Mouse (Mus musculus) natural killer cell, adult 2 months (primary cell): ENCODE data around the gene Dclre1a.
A peak's percentile ranks its signal among the peaks of the same experiment; 100 is the strongest.

Source experiments
- DNase-seq, 2 experiments: peaks; one replicate each; pipeline ENCODE4 v3.0.0; 2022; ENCODE audit warnings: low spot score in 2 of 2

Dclre1a gene

GRCm38 (mm10) chr19:56547456-56548229, at the start of gene Dclre1a:
Gene Dclre1a, minus strand, starts transcription at chr19:56548222.
- DNase-seq: peak; percentile 65 to 76

- DNase-seq: no peak
These were observed 44.5 kb upstream of the Dclre1a start for GRCm38 (mm10) chr19:56592472-56592871.

GRCm38 (mm10) chr19:56590250-56590649, 42.2 kb upstream of the Dclre1a start:
- no peak for DNase-seq

- no peak for DNase-seq
These were observed 41.4 kb upstream of the Dclre1a start for GRCm38 (mm10) chr19:56589455-56589854.

GRCm38 (mm10) chr19:56589008-56589407, 41.0 kb upstream of the Dclre1a start:
- no peak for DNase-seq

GRCm38 (mm10) chr19:56588205-56588626, 40.2 kb upstream of the Dclre1a start:
- DNase-seq: peak in 1 of 2 experiments; percentile 10

- DNase-seq: no peak
These were observed 38.3 kb upstream of the Dclre1a start for GRCm38 (mm10) chr19:56586320-56586719.

- no peak for DNase-seq
These were observed 36.3 kb upstream of the Dclre1a start for GRCm38 (mm10) chr19:56584288-56584687.

GRCm38 (mm10) chr19:56583785-56584184, 35.8 kb upstream of the Dclre1a start:
- DNase-seq: no peak

- peak; percentile 25 to 57 for DNase-seq
These were observed 34.0 kb upstream of the Dclre1a start for GRCm38 (mm10) chr19:56581981-56582380.

GRCm38 (mm10) chr19:56577801-56578200, 29.8 kb upstream of the Dclre1a start:
- no peak for DNase-seq

GRCm38 (mm10) chr19:56573184-56573583, 25.2 kb upstream of the Dclre1a start:
- DNase-seq: no peak

- no peak for DNase-seq
These were observed 23.9 kb upstream of the Dclre1a start for GRCm38 (mm10) chr19:56571913-56572312.

GRCm38 (mm10) chr19:56571234-56571633, 23.2 kb upstream of the Dclre1a start:
- no peak for DNase-seq

- DNase-seq: no peak
These were observed 22.8 kb upstream of the Dclre1a start for GRCm38 (mm10) chr19:56570781-56571180.

- DNase-seq: no peak
These were observed 18.9 kb upstream of the Dclre1a start for GRCm38 (mm10) chr19:56566940-56567339.

- no peak for DNase-seq
These were observed 18.0 kb upstream of the Dclre1a start for GRCm38 (mm10) chr19:56566041-56566440.

- DNase-seq: no peak
These were observed 17.3 kb upstream of the Dclre1a start for GRCm38 (mm10) chr19:56565358-56565757.

GRCm38 (mm10) chr19:56563469-56563868, 15.4 kb upstream of the Dclre1a start:
- no peak for DNase-seq

- DNase-seq: no peak
These were observed 14.6 kb upstream of the Dclre1a start for GRCm38 (mm10) chr19:56562433-56563138.

GRCm38 (mm10) chr19:56555972-56556371, 8.0 kb upstream of the Dclre1a start:
- DNase-seq: peak in 1 of 2 experiments; percentile 21

- no peak for DNase-seq
These were observed 5.2 kb upstream of the Dclre1a start for GRCm38 (mm10) chr19:56553177-56553576.
